Mouse (Mus musculus): Measurements from ENCODE around the gene Bub3. TPM values are rescaled to one million over a fixed set of nuclear protein-coding genes. Genes with fewer than 3 reads are reported as not detected.

Gene Bub3
- total and polyA plus RNA-seq, 3 experiments = 168 to 321 (median 212) TPM

GRCm38 (mm10) chr7:131556541-131557271 lies 3.3 kb upstream of the Bub3 start:
- H3K9me3 ChIP-seq (replicated peaks; ENCODE audit: insufficient read depth, low read length) = no peaks in the 10 kb centered on the region
- TF ChIP-seq ZMIZ1 (IDR thresholded peaks at IDR 0.05; ENCODE audit: low read depth, low read length) (no peak), HCFC1 (IDR thresholded peaks at IDR 0.05; ENCODE audit: low read depth, low read length) (no peak), MYC (IDR thresholded peaks at IDR 0.05; ENCODE audit: low read depth, low read length) (no peak), CTCF (IDR thresholded peaks at IDR 0.05 in 2 of 3, conservative IDR thresholded peaks at IDR 0.05 in 1 of 3; ENCODE audit: control insufficient read depth in 1 of 3, insufficient read depth in 1 of 3, low read depth in 2 of 3, low read length in 3 of 3, poor library complexity in 1 of 3, severe bottlenecking in 1 of 3) (no peak), CHD2 (IDR thresholded peaks at IDR 0.05; ENCODE audit: low read length) (no peak), ETS1 (IDR thresholded peaks at IDR 0.05; ENCODE audit: low read depth, low read length) (no peak), SIN3A (IDR thresholded peaks at IDR 0.05; ENCODE audit: low read length) (no peak), MXI1 (IDR thresholded peaks at IDR 0.05; ENCODE audit: low read depth, low read length) (no peak), GABPA (IDR thresholded peaks at IDR 0.05; ENCODE audit: low read depth, low read length) (no peak), EP300 (IDR thresholded peaks at IDR 0.05; ENCODE audit: low read depth in 1 of 2, low read length in 2 of 2) (no peak)
- no peaks in the 10 kb centered on the region for H3K27me3 ChIP-seq (ENCODE audit: control insufficient read depth in 1 of 2, insufficient read depth in 2 of 2, low read length in 2 of 2)
- no peak for DNase-seq (ENCODE audit: low read depth, low spot score)
- peaks cover 18% of the 10 kb centered on the region for H3K79me2 ChIP-seq (ENCODE audit: control insufficient read depth, insufficient read depth, low read length, poor library complexity)
- no peak overlapping the region for H3K27ac ChIP-seq (ENCODE audit: control insufficient read depth, low read depth, low read length)
- no peak overlapping the region for H3K9ac ChIP-seq (ENCODE audit: control insufficient read depth, low read depth, low read length, poor library complexity, severe bottlenecking)
- H3K36me3 ChIP-seq (ENCODE audit: control insufficient read depth in 1 of 2, insufficient read depth in 2 of 2, low read length in 2 of 2) = peaks cover 3 to 9% of the 10 kb centered on the region in 2 experiments
- H3K4me3 ChIP-seq (ENCODE audit: control insufficient read depth in 1 of 2, insufficient read depth in 1 of 2, low read depth in 2 of 2, low read length in 2 of 2) = no peak overlapping the region
- H3K4me1 ChIP-seq (ENCODE audit: control insufficient read depth in 1 of 2, insufficient read depth in 2 of 2, low read length in 2 of 2) = peaks cover 3% of the 10 kb centered on the region in 2 experiments; a peak in 2 of 4 replicates

- Histone ChIP-seq H3K4me1 (ENCODE audit: control insufficient read depth in 1 of 2, insufficient read depth in 2 of 2, low read length in 2 of 2) (peaks cover 3 to 6% of the 10 kb centered on the region in 2 experiments; a peak in 2 of 4 replicates), H3K27ac (ENCODE audit: control insufficient read depth, low read depth, low read length) (no peak overlapping the region)
Measured at GRCm38 (mm10) chr7:131557751-131558150, 2.3 kb upstream of the Bub3 start.

More at GRCm38 (mm10) chr7:131557751-131558150, 2.3 kb upstream of the Bub3 start:
- H3K4me3 ChIP-seq (ENCODE audit: control insufficient read depth in 1 of 2, insufficient read depth in 1 of 2, low read depth in 2 of 2, low read length in 2 of 2) = no peak overlapping the region
- H3K79me2 ChIP-seq (ENCODE audit: control insufficient read depth, insufficient read depth, low read length, poor library complexity) = peaks cover 26% of the 10 kb centered on the region
- H3K9me3 ChIP-seq (replicated peaks; ENCODE audit: insufficient read depth, low read length) = no peaks in the 10 kb centered on the region
- H3K9ac ChIP-seq (ENCODE audit: control insufficient read depth, low read depth, low read length, poor library complexity, severe bottlenecking) = no peak overlapping the region
- TF ChIP-seq MYC (IDR thresholded peaks at IDR 0.05; ENCODE audit: low read depth, low read length) (no peak), CHD1 (IDR thresholded peaks at IDR 0.05; ENCODE audit: low read depth, low read length) (no peak), MAZ (IDR thresholded peaks at IDR 0.05; ENCODE audit: low read depth, low read length) (no peak), MEF2A (IDR thresholded peaks at IDR 0.05; ENCODE audit: extremely low read depth, insufficient replicate concordance, low read depth, low read length, poor library complexity, severe bottlenecking) (no peak), EP300 (IDR thresholded peaks at IDR 0.05; ENCODE audit: low read depth in 1 of 2, low read length in 2 of 2) (no peak), ZKSCAN1 (IDR thresholded peaks at IDR 0.05; ENCODE audit: low read depth, low read length) (no peak), SMC3 (IDR thresholded peaks at IDR 0.05; ENCODE audit: low read depth, low read length) (no peak), JUND (IDR thresholded peaks at IDR 0.05; ENCODE audit: low read depth, low read length) (no peak), HCFC1 (IDR thresholded peaks at IDR 0.05; ENCODE audit: low read depth, low read length) (no peak), USF1 (IDR thresholded peaks at IDR 0.05; ENCODE audit: low read depth, low read length) (no peak), UBTF (IDR thresholded peaks at IDR 0.05; ENCODE audit: borderline replicate concordance, insufficient read depth, low read depth, low read length) (no peak), ETS1 (IDR thresholded peaks at IDR 0.05; ENCODE audit: low read depth, low read length) (no peak), KAT2A (conservative IDR thresholded peaks at IDR 0.05; ENCODE audit: low read depth, low read length) (no peak), NELFE (IDR thresholded peaks at IDR 0.05; ENCODE audit: low read depth, low read length) (no peak), CTCF (IDR thresholded peaks at IDR 0.05 in 2 of 3, conservative IDR thresholded peaks at IDR 0.05 in 1 of 3; ENCODE audit: control insufficient read depth in 1 of 3, insufficient read depth in 1 of 3, low read depth in 2 of 3, low read length in 3 of 3, poor library complexity in 1 of 3, severe bottlenecking in 1 of 3) (no peak), TCF12 (IDR thresholded peaks at IDR 0.05; ENCODE audit: low read depth, low read length) (no peak), POLR2AphosphoS2 (IDR thresholded peaks at IDR 0.05; ENCODE audit: low read length) (no peak), POLR2AphosphoS5 (IDR thresholded peaks at IDR 0.05; ENCODE audit: borderline replicate concordance, low read depth, low read length) (no peak), BHLHE40 (IDR thresholded peaks at IDR 0.05; ENCODE audit: borderline replicate concordance, low read depth, low read length) (no peak)
- peaks cover 12 to 19% of the 10 kb centered on the region in 2 experiments for H3K36me3 ChIP-seq (ENCODE audit: control insufficient read depth in 1 of 2, insufficient read depth in 2 of 2, low read length in 2 of 2)
- no peak for DNase-seq (ENCODE audit: low read depth, low spot score)
- no peaks in the 10 kb centered on the region for H3K27me3 ChIP-seq (ENCODE audit: control insufficient read depth in 1 of 2, insufficient read depth in 2 of 2, low read length in 2 of 2)
